Mouse (Mus musculus): ENCODE data around the gene Prkcb.
A peak's percentile ranks its signal among the peaks of the same experiment; 100 is the strongest.

The Prkcb gene

GRCm38 (mm10) chr7:122319566-122319965 is 31.0 kb downstream of the Prkcb start:
- DNase-seq (ENCODE audit: low read depth, low spot score) = no peak

- DNase-seq (ENCODE audit: low read depth, low spot score) = no peak
Measured at GRCm38 (mm10) chr7:122320843-122321544, 32.4 kb downstream of the Prkcb start.

DNA sequence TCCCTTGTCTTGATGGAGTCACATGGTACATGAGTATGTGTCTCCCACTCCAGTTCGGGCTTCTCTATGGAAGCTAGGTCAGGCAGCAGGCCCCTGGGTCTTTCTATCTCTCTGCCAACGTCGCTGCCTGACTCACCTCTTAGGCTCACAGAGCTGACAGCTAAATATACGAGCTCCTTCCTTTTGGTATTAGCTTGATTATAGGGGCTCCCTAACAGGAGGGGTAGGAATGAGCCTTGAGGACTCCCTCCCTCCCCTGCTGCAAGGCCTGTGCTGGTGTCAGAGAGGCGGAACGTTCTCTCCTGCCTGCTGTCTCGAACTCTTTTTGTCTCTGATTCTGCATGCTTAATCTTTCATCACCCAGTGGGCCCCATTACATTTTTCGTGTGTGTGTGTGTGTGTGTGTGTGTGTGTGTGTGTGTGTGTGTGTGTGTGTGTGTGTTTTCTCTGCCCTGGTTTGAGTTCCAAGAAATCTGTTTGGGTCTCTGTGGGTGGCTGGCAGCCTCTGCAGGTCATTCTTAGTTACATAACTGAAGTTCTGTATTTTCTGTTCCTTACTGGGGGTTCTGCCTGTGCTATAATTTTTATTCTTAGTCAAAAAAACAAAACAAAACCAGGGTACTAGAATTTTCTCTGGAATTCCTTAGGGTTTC is 33.6 kb downstream of the Prkcb start:
- DNase-seq (ENCODE audit: low read depth, low spot score) = no peak

- no peak for DNase-seq (ENCODE audit: low read depth, low spot score)
Measured at GRCm38 (mm10) chr7:122327942-122328341, 39.4 kb downstream of the Prkcb start.

- DNase-seq (ENCODE audit: low read depth, low spot score) = no peak
Measured at GRCm38 (mm10) chr7:122328466-122328865, 39.9 kb downstream of the Prkcb start.

DNA sequence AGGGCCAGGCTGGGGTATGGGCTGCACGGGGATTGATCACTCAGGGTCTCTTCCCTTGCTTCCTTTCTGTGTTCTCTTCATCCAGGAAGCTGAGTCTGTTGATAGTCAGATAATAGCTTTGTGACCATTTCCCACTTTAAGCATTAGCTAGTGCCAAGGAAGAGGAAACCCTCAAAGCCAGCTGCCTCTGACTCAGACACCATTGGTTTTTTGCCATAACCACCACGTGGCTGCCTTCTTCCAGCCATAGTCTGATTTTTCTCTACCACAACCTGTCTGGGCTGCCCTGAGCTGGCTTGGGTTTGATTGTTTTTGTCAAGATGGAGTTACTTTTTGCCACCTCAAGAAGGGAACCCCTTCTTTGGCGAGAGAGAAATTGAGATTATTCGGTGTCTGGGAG is 41.0 kb downstream of the Prkcb start:
- peak; percentile 68 for DNase-seq (ENCODE audit: low read depth, low spot score)

DNA sequence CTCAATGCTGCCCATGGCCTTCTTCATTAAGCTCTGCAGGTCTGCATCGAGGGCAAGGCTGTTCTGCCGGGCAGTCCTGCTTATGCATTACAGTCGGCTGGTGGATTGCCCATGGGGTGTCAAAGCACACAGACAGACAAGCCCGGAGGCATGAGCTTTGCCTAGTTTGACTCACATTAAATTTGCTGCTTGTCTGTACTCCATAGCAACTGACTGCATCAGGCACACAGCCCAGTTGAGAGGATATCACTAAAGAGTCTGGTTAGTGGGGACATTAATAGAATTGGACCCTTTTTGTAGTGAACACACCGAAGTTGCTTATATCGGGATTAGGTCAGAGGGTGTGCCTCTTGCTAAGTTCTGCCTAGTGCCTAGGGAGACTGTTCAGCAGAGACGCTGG is 45.1 kb downstream of the Prkcb start:
- DNase-seq (ENCODE audit: low read depth, low spot score) = no peak

DNA sequence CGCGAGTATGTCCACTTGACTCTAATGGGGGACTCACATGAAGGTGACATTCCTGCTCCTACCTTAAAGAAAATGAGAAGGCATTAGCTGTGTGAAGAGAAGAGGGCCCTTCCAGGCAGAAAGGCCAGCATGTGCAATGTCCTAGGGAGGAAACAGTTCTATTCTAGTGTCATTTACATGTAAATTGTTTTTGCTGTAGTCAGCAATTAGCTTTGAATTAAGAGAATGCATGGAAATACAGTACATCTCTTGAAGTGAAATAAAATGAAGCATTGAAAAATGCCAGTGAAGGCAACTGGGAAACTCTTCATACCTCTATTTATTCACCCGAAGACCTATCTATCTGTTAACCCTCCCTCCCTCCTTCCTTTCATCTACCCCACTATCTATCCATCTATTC is 48.8 kb downstream of the Prkcb start:
- DNase-seq (ENCODE audit: low read depth, low spot score) = no peak

GRCm38 (mm10) chr7:122338055-122338454 is 49.5 kb downstream of the Prkcb start:
- DNase-seq (ENCODE audit: low read depth, low spot score) = no peak

- DNase-seq (ENCODE audit: low read depth, low spot score) = no peak
Measured at GRCm38 (mm10) chr7:122339476-122339875, 50.9 kb downstream of the Prkcb start.

GRCm38 (mm10) chr7:122341813-122342212 is 53.3 kb downstream of the Prkcb start:
- no peak for DNase-seq (ENCODE audit: low read depth, low spot score)

DNA sequence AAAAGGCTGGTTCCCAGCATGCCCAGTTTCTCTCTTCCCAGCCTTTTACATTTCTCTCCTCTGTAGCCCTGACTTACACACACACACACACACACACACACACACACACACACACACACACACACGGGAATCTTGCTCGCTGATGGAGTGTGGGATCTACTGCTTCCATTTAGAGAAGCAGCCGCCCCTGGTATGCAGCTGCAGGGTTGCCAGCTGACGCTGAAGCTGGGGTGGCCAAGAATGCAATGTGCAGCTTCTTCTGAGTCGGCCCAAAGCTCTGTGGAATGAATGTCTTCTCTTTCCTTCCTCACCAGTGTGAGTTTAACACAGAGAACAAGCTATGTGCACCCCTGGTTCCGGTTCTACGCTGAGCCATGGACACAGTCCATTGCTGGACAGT is 56.1 kb downstream of the Prkcb start:
- DNase-seq (ENCODE audit: low read depth, low spot score) = no peak

DNA sequence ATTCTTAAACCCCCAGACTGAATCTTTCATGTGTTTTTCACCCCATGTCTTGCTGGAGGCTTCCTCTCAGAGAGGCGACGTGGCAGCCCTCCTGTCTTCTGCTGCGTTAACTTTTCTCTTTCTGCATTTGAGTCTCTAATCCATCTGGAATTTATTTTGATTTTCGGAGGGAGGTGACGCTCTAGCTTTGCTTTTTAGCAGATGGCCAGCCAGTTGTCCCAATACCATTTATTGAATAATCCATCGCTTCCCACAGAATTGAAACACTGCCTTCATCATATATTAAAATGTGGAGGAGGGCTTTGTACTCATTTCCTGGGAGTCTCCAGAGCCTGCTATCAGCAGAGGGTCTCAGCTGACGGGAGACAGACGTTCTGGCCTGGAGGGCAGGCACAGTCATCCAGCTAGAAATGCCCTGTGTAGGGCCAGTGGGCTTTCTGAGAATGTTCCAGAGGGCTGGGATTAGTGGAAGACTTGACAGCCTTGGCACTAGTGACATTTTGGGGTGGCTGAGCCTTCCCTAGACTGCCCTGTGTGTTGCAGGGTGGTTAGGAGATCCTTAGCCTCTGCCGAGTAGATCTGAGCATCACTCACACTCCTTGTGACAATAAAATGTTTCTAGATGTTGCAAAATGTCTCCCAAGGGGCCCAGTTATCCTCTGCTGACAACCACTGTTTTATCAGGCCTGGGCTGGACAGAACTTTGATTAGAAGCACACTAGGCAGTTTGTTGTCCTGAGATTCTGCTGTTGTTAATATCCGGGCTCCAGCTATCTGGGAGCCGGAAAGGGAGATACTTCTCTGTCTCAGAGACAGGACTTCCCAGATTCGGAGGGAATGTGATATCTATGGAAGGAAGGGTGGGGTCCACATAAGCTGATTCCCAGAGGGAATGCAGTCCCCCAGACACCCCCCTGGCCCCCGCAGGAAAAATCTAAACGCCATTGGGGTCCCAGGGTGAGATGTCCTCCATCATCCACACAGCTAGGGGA is 58.0 kb downstream of the Prkcb start:
- no peak for DNase-seq (ENCODE audit: low read depth, low spot score)

- no peak for DNase-seq (ENCODE audit: low read depth, low spot score)
Measured at GRCm38 (mm10) chr7:122347433-122347832, 58.9 kb downstream of the Prkcb start.

DNA sequence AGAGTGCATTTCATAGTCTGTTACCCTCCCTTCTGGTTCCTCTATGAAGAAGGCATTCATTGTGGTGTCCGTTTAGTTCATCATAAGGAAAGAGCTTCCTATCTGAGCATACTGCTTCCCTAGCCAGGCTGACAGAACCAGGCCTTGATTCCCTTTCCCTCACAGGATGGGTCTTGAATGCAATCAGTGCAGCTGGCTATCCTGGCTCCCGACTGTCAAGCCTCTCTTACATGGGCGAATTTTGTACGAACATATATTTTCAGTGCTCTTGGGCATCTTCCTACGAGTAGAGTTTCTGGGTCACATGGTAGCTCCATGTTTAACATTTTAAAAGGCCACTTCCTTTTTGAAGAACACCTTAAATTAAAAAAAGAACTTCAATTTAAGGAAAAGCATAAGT is 61.4 kb downstream of the Prkcb start:
- DNase-seq (ENCODE audit: low read depth, low spot score) = no peak

DNA sequence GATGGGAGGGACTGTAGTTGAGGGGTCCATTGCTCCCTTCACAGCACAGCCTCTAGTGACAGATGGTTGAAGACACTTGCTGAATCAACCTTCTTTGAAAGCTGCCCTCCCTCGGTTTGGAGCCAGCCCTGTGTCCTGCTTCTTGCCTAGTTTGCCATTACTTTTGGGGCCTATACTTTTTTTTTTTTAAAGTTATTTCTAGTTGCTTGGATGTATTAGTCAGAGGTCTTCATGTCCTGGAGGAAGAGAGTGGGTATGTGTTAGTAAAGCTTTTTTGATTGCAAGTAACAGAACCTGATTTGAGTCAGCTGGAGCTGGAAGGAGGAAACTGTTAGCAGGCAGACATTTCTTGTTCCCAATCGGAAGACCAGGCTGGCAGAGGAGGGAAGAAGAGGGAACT is 62.2 kb downstream of the Prkcb start:
- no peak for DNase-seq (ENCODE audit: low read depth, low spot score)

- DNase-seq (ENCODE audit: low read depth, low spot score) = no peak
Measured at GRCm38 (mm10) chr7:122351816-122352215, 63.3 kb downstream of the Prkcb start.

DNA sequence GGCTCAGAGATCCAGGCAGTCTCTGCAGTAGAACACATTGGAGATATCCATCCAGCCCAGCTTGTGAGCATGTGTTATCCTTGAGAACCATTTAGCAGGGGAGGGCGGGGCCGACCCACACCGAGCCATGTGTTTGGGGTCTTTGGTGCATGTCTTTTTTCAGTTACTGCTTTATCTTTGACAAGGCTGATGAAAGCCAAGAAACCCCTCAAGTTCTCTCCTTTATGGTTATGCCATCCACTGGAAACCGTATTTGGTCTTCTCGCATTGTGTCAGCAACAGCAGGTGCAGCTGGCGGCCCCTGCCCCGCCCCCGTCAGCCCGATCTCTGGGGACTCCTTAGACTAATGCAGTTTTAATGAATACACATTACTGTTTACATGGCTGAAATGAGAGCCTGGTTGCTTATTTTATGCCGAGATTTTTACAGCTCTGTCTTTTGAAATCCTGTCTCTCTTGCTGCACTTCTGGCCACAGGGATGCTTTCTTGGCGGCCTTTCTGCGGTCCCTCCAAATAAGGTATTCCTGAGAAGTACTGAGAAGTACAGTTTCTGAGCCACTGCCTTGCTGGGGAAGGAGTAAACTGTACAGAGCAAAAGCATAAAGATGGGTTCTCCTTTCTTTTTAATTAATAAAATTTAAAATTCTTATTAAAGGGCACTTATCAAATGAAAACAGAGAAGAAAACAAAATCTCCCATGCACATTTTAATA is 64.2 kb downstream of the Prkcb start:
- no peak for DNase-seq (ENCODE audit: low read depth, low spot score)

GRCm38 (mm10) chr7:122353329-122353728 is 64.8 kb downstream of the Prkcb start:
- no peak for DNase-seq (ENCODE audit: low read depth, low spot score)

DNA sequence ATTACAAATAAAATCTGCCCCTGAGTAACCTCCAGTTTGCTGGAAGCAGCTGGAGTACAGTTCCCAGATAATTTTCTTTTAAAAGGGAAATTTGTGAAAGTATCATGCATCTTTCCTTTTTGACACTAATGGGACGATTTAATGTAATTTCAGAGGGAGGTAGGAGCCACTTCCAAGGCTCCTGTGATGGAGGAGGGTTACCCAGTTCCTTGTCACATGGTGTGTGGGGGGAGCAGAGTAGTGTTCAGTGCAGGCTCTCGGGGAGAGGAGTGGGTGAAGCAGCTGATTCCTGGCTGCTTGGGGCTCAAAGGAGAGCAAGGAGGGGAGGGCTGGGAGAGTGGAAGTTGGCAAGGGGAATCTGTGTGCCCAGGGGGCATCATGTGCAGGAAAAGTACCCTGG is 68.4 kb downstream of the Prkcb start:
- no peak for DNase-seq (ENCODE audit: low read depth, low spot score)

DNA sequence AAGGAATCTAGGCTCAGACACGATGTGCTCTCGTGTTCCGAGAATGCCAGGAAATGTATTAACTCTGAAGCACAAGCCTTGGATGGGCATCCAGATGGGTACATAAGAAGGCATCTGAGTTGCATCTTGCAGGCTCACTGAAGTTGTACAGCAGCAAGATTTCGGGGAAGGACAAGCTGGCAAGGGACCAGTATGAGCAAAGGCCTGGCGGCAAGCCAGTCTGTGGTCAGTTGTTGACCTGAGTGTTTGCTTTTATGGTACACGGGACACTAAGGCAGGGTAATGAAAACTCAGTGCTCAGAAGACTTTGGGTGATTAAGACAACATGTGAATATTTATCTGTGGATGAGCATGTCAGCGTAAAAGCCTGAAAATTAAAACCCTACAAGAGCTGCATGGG is 69.3 kb downstream of the Prkcb start:
- peak; percentile 5 for DNase-seq (ENCODE audit: low read depth, low spot score)

DNA sequence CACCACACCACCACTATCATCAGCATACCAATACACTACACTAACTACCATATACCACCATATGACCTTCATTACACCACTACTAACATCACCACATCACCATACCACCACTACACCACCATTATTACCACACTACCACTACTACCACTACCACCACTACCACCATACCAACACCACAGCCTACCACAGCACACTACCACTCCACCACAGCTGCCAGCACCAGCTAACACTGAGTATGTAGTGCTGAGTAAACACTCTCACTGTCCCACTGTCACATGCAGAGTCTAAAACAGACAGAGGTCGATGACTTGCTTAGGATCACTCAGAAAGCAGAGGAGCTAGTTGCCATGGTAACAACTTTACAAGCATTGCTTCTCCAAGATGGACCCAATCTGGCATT is 78.1 kb downstream of the Prkcb start:
- DNase-seq (ENCODE audit: low read depth, low spot score) = no peak

All from 3T3-L1 (cell line).